Mouse (Mus musculus): ENCODE data around the gene Rpl14.

The Rpl14 gene

GRCm38 (mm10) chr9:120603956-120604355 lies 32.7 kb downstream of the Rpl14 start:
- no peak for DNase-seq (ENCODE audit: low spot score)

GRCm38 (mm10) chr9:120611055-120611454 lies 39.8 kb downstream of the Rpl14 start:
- DNase-seq (ENCODE audit: low spot score): no peak

- no peak for DNase-seq (ENCODE audit: low spot score)
These were observed 42.8 kb downstream of the Rpl14 start for GRCm38 (mm10) chr9:120614059-120614458.

- DNase-seq (ENCODE audit: low spot score): no peak
These were observed 46.9 kb downstream of the Rpl14 start for GRCm38 (mm10) chr9:120618101-120618500.

- no peak for DNase-seq (ENCODE audit: low spot score)
These were observed 48.1 kb downstream of the Rpl14 start for GRCm38 (mm10) chr9:120619347-120619708.

- DNase-seq (ENCODE audit: low spot score): no peak
These were observed 48.6 kb downstream of the Rpl14 start for GRCm38 (mm10) chr9:120619709-120620408.

- no peak for DNase-seq (ENCODE audit: low spot score)
These were observed 49.1 kb downstream of the Rpl14 start for GRCm38 (mm10) chr9:120620409-120620745.

All from urinary bladder, postnatal 10 days (tissue).